Mouse (Mus musculus) liver, embryonic 13.5 days (tissue): ENCODE results near the gene Foxd3. TPM values are rescaled to one million over a fixed set of nuclear protein-coding genes. Genes with fewer than 3 reads are reported as not detected.

Experiments
- ATAC-seq: fragments of 200-750 bp; cut with Nextera tagmentation; 2 replicates; pipeline ENCODE4 v1.8.0; 2017; ENCODE audit warnings: low read depth, mild to moderate bottlenecking, moderate number of reproducible peaks, moderate library complexity
- DNase-seq: peaks from one replicate; pipeline ENCODE4 v3.0.0; 2022
- H3K27ac ChIP-seq: fragments of 300-500 bp; sonication (generic); 2 replicates; pipeline ENCODE4 v1.5.1; 2015; ENCODE audit warnings: moderate library complexity, mild to moderate bottlenecking, inconsistent platforms
- H3K27me3 ChIP-seq: fragments of 300-500 bp; sonication (generic); 2 replicates; pipeline ENCODE4 v1.6.1; 2015; ENCODE audit warnings: mild to moderate bottlenecking, inconsistent platforms
- H3K36me3 ChIP-seq: fragments of 300-500 bp; sonication (generic); 2 replicates; pipeline ENCODE4 v1.6.1; 2015; ENCODE audit warnings: mild to moderate bottlenecking, inconsistent platforms
- H3K4me1 ChIP-seq: fragments of 300-500 bp; sonication (generic); replicated peaks from 2 replicates; pipeline ENCODE4 v1.6.1; 2015; ENCODE audit warnings: inconsistent platforms
- H3K4me2 ChIP-seq: fragments of 300-500 bp; sonication (generic); 2 replicates; pipeline ENCODE4 v1.6.1; 2015; ENCODE audit warnings: inconsistent platforms, mild to moderate bottlenecking, moderate library complexity
- H3K4me3 ChIP-seq: fragments of 300-500 bp; sonication (generic); replicated peaks from 2 replicates; pipeline ENCODE4 v1.5.1; 2015; ENCODE audit warnings: mild to moderate bottlenecking, inconsistent platforms
- H3K9ac ChIP-seq: fragments of 300-500 bp; sonication (generic); 2 replicates; pipeline ENCODE4 v1.6.1; 2015; ENCODE audit warnings: mild to moderate bottlenecking, inconsistent platforms
- H3K9me3 ChIP-seq: fragments of 300-500 bp; sonication (generic); replicated peaks from 2 replicates; pipeline ENCODE4 v1.6.1; 2016; ENCODE audit warnings: inconsistent platforms
- WGBS: fragments of 180-500 bp; shearing (Covaris S2); methylation state at CpG from one replicate; pipeline ENCODE4 v1.1.7; 2015; ENCODE audit not compliant: insufficient replicate concordance; 5-methylcytosine and 5-hydroxymethylcytosine counted together
- microRNA-seq: library from miRNA; unstranded; fragments of <30 nt; microRNA quantifications from one replicate; pipeline ENCODE4, GENCODE M21; 2016
- polyA plus RNA-seq: library from polyadenylated mRNA; unstranded; fragments of >200 nt; fragmentation: Nextera tagmentation; extraction: Ambion mirVana; gene quantifications from 2 replicates; pipeline ENCODE4 v1.2.1, GENCODE M21; 2015

Foxd3 gene
- polyA plus RNA-seq, 1 experiment from 2014 or later: not detected

DNA sequence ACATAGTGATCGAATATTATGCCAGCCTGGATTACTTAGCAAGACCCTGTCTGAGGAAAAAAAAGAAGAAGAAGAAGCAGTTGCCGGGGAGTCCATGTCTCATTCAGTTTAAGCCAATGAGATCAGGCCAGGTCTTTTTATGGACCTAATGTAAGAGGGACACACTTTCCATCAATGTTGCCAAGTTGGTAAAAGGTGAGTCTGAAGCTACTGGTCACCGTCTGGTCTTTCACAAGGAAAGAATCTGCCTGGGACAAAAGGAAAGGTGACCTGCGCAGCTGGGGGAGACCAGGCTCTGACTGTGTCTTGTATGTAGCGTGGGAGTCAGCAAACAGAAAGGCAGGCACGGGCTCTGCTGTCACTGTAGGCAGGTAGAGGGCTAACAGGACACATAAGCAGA is 27.8 kb downstream of the Foxd3 start:
- no peak overlapping the region for H3K4me3 ChIP-seq
- H3K9me3 ChIP-seq: no peaks in the 10 kb centered on the region
- H3K4me2 ChIP-seq: no peak overlapping the region
- H3K27me3 ChIP-seq: no peaks in the 10 kb centered on the region
- no peak overlapping the region for H3K9ac ChIP-seq
- DNase-seq (no peak), ATAC-seq (no peak)
- H3K27ac ChIP-seq: no peak overlapping the region
- WGBS: 68% methylated on average over 6 of the region's 6 CpGs
- no peaks in the 10 kb centered on the region for H3K4me1 ChIP-seq
- H3K36me3 ChIP-seq: no peaks in the 10 kb centered on the region

DNA sequence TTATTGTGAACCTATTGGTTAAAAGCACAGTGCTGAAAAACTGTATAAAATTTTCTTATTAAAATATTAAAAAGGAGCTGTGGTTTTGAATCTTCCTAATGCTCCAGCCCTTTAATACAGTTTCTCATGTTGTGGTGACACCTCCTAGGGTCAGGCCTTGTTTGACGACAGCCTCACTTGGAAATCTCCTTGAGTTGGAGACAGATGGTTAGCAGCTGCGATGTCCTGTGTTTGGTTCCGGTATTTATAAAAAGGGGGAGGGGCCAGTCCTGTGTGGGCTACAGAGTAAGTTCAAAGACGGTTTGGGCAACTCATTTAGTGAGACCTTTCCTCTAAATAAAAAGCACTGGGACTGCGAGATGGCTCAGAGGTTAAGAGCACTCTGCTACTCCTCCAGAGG is 30.2 kb downstream of the Foxd3 start:
- Histone ChIP-seq H3K4me2 (no peak overlapping the region), H3K36me3 (no peaks in the 10 kb centered on the region), H3K9me3 (no peaks in the 10 kb centered on the region), H3K9ac (no peak overlapping the region), H3K4me3 (no peak overlapping the region), H3K27me3 (no peaks in the 10 kb centered on the region), H3K27ac (no peak overlapping the region), H3K4me1 (no peaks in the 10 kb centered on the region)
- WGBS: 55% methylated on average over 5 of the region's 5 CpGs
- no peak for DNase-seq
- ATAC-seq: no peak

Small RNA genes lying within 50 kb of the gene (microRNA-seq; reads per million reads assigned to microRNA genes)
- not detected for gene Gm23366

Other genes starting within 250 kb of the Foxd3 start
- gene Alg6, start 59.4 kb downstream of the Foxd3 start, polyA plus RNA-seq: 14.5 and 18.5 TPM in 2 replicates
- gene Efcab7, start 172.9 kb downstream of the Foxd3 start, polyA plus RNA-seq: 5.7 and 6.7 TPM in 2 replicates